Mouse (Mus musculus): ENCODE measurements around the gene Nt5e.

Nt5e gene

GRCm38 (mm10) chr9:88335839-88336238 lies 8.8 kb downstream of the Nt5e start:
- ChIA-PET CTCF (interaction anchor here in 2 of 4 experiments (0.6 kb wide), 2 partner anchors 95 to 1045 kb away, joined by 4 to 12 read pairs; no protein-coding TSS in a partner anchor), POLR2A (interaction anchor here in 1 of 4 experiments (1.5 kb wide), 1 partner anchor 187 kb away, joined by 4 read pairs; no protein-coding TSS in a partner anchor)

GRCm38 (mm10) chr9:88340819-88341218 lies 13.8 kb downstream of the Nt5e start:
- ChIA-PET CTCF (interaction anchor here in 1 of 4 experiments (0.7 kb wide), 1 partner anchor 57 kb away, joined by 3 read pairs; no protein-coding TSS in a partner anchor), POLR2A (interaction anchor here in 3 of 4 experiments (0.5 to 2.2 kb wide), 6 partner anchors 8 to 1341 kb away, joined by 3 to 17 read pairs (median 6); no protein-coding TSS in a partner anchor)

GRCm38 (mm10) chr9:88342241-88342640 lies 15.2 kb downstream of the Nt5e start:
- ChIA-PET POLR2A (interaction anchor here in 2 of 4 experiments (0.7 to 2.2 kb wide), 9 partner anchors 9 to 180 kb away, joined by 3 to 17 read pairs (median 3); no protein-coding TSS in a partner anchor), CTCF (interaction anchor here in 2 of 4 experiments (1.1 to 1.4 kb wide), 2 partner anchors 9 to 101 kb away, joined by 3 to 5 read pairs; no protein-coding TSS in a partner anchor)

GRCm38 (mm10) chr9:88342701-88343100 lies 15.7 kb downstream of the Nt5e start:
- ChIA-PET POLR2A (interaction anchor here in 2 of 4 experiments (0.8 to 2.2 kb wide), 7 partner anchors 10 to 140 kb away, joined by 3 to 17 read pairs (median 5); no protein-coding TSS in a partner anchor), CTCF (interaction anchor here in 1 of 4 experiments (1.4 kb wide), 1 partner anchor 8 kb away, joined by 5 read pairs; no protein-coding TSS in a partner anchor)

- ChIA-PET POLR2A (interaction anchor here in 1 of 4 experiments (1.0 to 2.1 kb wide), 4 partner anchors 12 to 138 kb away, joined by 3 to 7 read pairs (median 4); partner anchors contain the start of gene Syncrip), CTCF (interaction anchor here in 1 of 4 experiments (1.6 kb wide), 1 partner anchor 103 kb away, joined by 3 read pairs; no protein-coding TSS in a partner anchor)
Measured at GRCm38 (mm10) chr9:88344424-88344823, 17.4 kb downstream of the Nt5e start.

- CTCF ChIA-PET: interaction anchor here in 1 of 4 experiments (0.7 kb wide), 1 partner anchor 125 kb away, joined by 8 read pairs; no protein-coding TSS in a partner anchor
- POLR2A ChIA-PET: interaction anchor here in 1 of 4 experiments (0.9 to 1.1 kb wide), 2 partner anchors 15 to 51 kb away, joined by 3 read pairs; no protein-coding TSS in a partner anchor
Measured at GRCm38 (mm10) chr9:88346857-88347256, 19.9 kb downstream of the Nt5e start.

- ChIA-PET CTCF (interaction anchor here in 1 of 4 experiments (1.4 kb wide), 1 partner anchor 107 kb away, joined by 9 read pairs; no protein-coding TSS in a partner anchor), POLR2A (interaction anchor here in 2 of 4 experiments (1.1 to 1.2 kb wide), 2 partner anchors 16 to 175 kb away, joined by 3 read pairs; no protein-coding TSS in a partner anchor)
Measured at GRCm38 (mm10) chr9:88348623-88349022, 21.6 kb downstream of the Nt5e start.

- ChIA-PET POLR2A (interaction anchor here in 2 of 4 experiments (0.9 to 1.9 kb wide), 4 partner anchors 18 to 173 kb away, joined by 3 to 8 read pairs (median 4); no protein-coding TSS in a partner anchor), CTCF (interaction anchor here in 2 of 4 experiments (1.0 to 1.4 kb wide), 3 partner anchors 8 to 109 kb away, joined by 3 to 9 read pairs (median 5); no protein-coding TSS in a partner anchor)
Measured at GRCm38 (mm10) chr9:88350317-88350716, 23.3 kb downstream of the Nt5e start.

GRCm38 (mm10) chr9:88351163-88351562 lies 24.2 kb downstream of the Nt5e start:
- CTCF ChIA-PET: interaction anchor here (0.5 to 1.0 kb wide), 4 partner anchors 9 to 130 kb away, joined by 3 to 5 read pairs (median 4); no protein-coding TSS in a partner anchor

GRCm38 (mm10) chr9:88352741-88353140 lies 25.7 kb downstream of the Nt5e start:
- POLR2A ChIA-PET: no interaction called here
- CTCF ChIA-PET: no interaction called here

More at GRCm38 (mm10) chr9:88351163-88351562, 24.2 kb downstream of the Nt5e start:
- POLR2A ChIA-PET: interaction anchor here in 2 of 4 experiments (0.6 to 1.9 kb wide), 4 partner anchors 18 to 209 kb away, joined by 3 to 8 read pairs (median 4); no protein-coding TSS in a partner anchor

GRCm38 (mm10) chr9:88353459-88353858 lies 26.5 kb downstream of the Nt5e start:
- ChIA-PET POLR2A (interaction anchor here in 1 of 4 experiments (0.7 kb wide), 1 partner anchor 20 kb away, joined by 3 read pairs; no protein-coding TSS in a partner anchor), CTCF (no interaction called here)

GRCm38 (mm10) chr9:88357173-88357572 lies 30.2 kb downstream of the Nt5e start:
- CTCF ChIA-PET: no interaction called here

GRCm38 (mm10) chr9:88359140-88359539 lies 32.1 kb downstream of the Nt5e start:
- POLR2A ChIA-PET: interaction anchor here in 1 of 4 experiments (0.9 kb wide), 1 partner anchor 163 kb away, joined by 5 read pairs; no protein-coding TSS in a partner anchor
- CTCF ChIA-PET: no interaction called here

More at GRCm38 (mm10) chr9:88357173-88357572, 30.2 kb downstream of the Nt5e start:
- POLR2A ChIA-PET: no interaction called here

GRCm38 (mm10) chr9:88361211-88361909 lies 34.4 kb downstream of the Nt5e start:
- CTCF ChIA-PET: interaction anchor here in 3 of 4 experiments (0.5 to 2.0 kb wide), 7 partner anchors 31 to 1660 kb away, joined by 3 to 13 read pairs (median 4); no protein-coding TSS in a partner anchor
- POLR2A ChIA-PET: interaction anchor here in 3 of 4 experiments (0.6 to 2.1 kb wide), 8 partner anchors 12 to 116 kb away, joined by 3 to 8 read pairs (median 3); no protein-coding TSS in a partner anchor

GRCm38 (mm10) chr9:88362055-88362850 lies 35.3 kb downstream of the Nt5e start:
- ChIA-PET POLR2A (interaction anchor here in 3 of 4 experiments (0.6 to 2.1 kb wide), 8 partner anchors 11 to 170 kb away, joined by 3 to 8 read pairs (median 3); no protein-coding TSS in a partner anchor), CTCF (interaction anchor here (0.5 to 2.0 kb wide), 9 partner anchors 30 to 1661 kb away, joined by 3 to 13 read pairs (median 3); no protein-coding TSS in a partner anchor)

GRCm38 (mm10) chr9:88363102-88363501 lies 36.1 kb downstream of the Nt5e start:
- CTCF ChIA-PET: interaction anchor here in 2 of 4 experiments (0.7 to 1.4 kb wide), 2 partner anchors 183 to 1705 kb away, joined by 3 to 4 read pairs; no protein-coding TSS in a partner anchor
- POLR2A ChIA-PET: interaction anchor here in 1 of 4 experiments (1.2 to 2.1 kb wide), 2 partner anchors 19 to 35 kb away, joined by 3 to 7 read pairs; no protein-coding TSS in a partner anchor

- ChIA-PET POLR2A (interaction anchor here in 1 of 4 experiments (0.7 kb wide), 1 partner anchor 131 kb away, joined by 3 read pairs; no protein-coding TSS in a partner anchor), CTCF (interaction anchor here in 1 of 4 experiments (0.9 kb wide), 1 partner anchor 125 kb away, joined by 3 read pairs; no protein-coding TSS in a partner anchor)
Measured at GRCm38 (mm10) chr9:88366308-88366707, 39.3 kb downstream of the Nt5e start.

All from embryonic stem cell, embryonic (primary cell).